Mouse (Mus musculus) embryonic fibroblast, embryonic 13.5 days (primary cell): ENCODE data around the gene Larp7.

Source experiments
- CTCF ChIP-seq: IDR thresholded peaks from 2 replicates; pipeline ENCODE4 v1.5.1; 2011; ENCODE audit warnings: mild to moderate bottlenecking, control low read depth, low read length, moderate library complexity, borderline replicate concordance; ENCODE audit not compliant: insufficient read depth
- POLR2A ChIP-seq: IDR thresholded peaks from 2 replicates; pipeline ENCODE4 v1.6.1; 2011; ENCODE audit warnings: low read depth, mild to moderate bottlenecking, control low read depth, low read length, moderate library complexity

DNA sequence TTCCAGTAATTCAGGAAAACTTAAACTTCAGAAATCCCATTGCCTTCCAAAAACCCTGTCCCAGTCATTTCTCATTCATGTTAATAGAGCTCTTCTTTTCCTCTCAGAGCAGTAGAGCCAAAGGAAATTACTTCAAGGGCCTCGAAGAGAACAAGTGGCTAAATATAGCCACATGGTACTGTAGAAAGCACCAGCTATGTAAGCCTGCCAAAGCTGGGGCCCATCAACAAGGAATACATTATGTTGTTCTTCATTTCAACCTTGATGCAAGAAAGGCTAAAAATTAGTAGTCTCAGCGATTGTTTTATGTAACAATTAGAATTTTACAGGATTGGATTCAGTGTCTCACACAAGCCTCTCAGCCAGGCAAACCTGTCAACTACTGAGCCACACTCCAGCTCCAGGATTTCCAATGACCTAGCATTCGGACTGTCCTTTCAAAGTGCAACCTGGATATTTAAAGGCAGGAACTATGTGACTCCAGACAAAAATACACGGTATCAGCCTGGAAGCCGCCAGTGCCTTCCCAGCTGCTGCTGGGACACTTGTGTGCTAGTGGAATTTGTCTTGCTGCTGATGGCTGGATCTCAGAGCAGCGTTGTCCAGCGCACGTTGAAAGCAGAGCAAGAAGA lies 27.8 kb downstream of the Larp7 start:
- TF ChIP-seq POLR2A (no peak), CTCF (no peak)
